Mouse (Mus musculus): ENCODE measurements around the gene Macf1. TPM values are rescaled to one million over a fixed set of nuclear protein-coding genes. Genes with fewer than 3 reads are reported as not detected.

Macf1 gene
- polyA plus RNA-seq, 1 experiment from 2014 or later = 47.1 TPM

DNA sequence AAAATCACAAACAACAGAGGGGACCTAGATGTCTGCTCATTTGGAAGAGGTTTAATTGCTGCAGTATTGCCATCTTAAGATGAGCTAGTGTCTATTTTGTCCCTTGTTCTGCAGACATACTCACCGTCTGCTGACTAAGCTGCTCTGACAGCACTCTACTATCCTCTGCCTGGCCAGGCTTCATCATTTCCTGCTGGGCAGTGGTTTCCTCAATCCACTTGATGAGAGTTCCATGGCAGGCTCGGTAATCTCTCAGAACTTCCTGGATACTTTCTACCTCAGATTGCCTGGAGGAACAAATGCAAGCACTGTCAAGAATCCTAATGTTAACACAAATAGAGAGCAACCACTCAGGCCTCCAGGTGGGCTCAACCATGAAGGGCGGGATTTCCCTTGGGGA lies 195.1 kb downstream of the Macf1 start:
- ATAC-seq (replicated peaks; ENCODE audit: extremely low read depth, insufficient read depth, low FRiP score) = no peak
- H3K36me3 ChIP-seq (ENCODE audit: control insufficient read depth, insufficient read depth) = peaks cover 57% of the 10 kb centered on the region
- H3K4me2 ChIP-seq (ENCODE audit: low read depth, low read length) = no peak overlapping the region
- no peak overlapping the region for H3K4me3 ChIP-seq (ENCODE audit: low read length)
- H3K27ac ChIP-seq (ENCODE audit: low read length) = no peak overlapping the region
- no peak overlapping the region for H3K9ac ChIP-seq (ENCODE audit: low read length)
- WGBS = 63% methylated on average over 3 of the region's 3 CpGs
- no peaks in the 10 kb centered on the region for H3K9me3 ChIP-seq (replicated peaks; ENCODE audit: control insufficient read depth, low read length)
- H3K27me3 ChIP-seq (ENCODE audit: control insufficient read depth, insufficient read depth, low read length) = no peaks in the 10 kb centered on the region
- no peaks in the 10 kb centered on the region for H3K4me1 ChIP-seq (ENCODE audit: control insufficient read depth, insufficient read depth, low read length)

DNA sequence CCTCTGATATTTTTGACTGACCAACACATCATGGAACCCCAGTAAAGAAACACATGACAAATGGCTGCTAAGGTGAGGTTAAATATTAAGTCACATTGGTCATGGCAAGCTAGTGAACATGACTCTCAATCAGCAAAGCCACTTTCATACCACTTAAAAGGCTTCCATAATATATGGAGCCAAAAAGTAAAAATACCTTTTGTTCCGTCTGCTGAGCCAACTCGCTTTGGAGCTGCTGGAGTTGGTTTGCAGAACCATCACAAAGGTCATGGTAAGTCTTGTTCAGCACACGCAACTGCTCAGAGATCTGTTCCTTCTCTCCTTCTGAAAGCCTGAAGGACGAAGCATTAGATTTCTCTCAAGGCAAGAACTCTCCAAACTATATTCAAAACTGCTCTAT lies 204.2 kb downstream of the Macf1 start:
- ATAC-seq (replicated peaks; ENCODE audit: extremely low read depth, insufficient read depth, low FRiP score) = no peak
- Histone ChIP-seq H3K36me3 (ENCODE audit: control insufficient read depth, insufficient read depth) (peaks cover 47% of the 10 kb centered on the region), H3K9ac (ENCODE audit: low read length) (no peak overlapping the region), H3K27me3 (ENCODE audit: control insufficient read depth, insufficient read depth, low read length) (no peaks in the 10 kb centered on the region), H3K4me2 (ENCODE audit: low read depth, low read length) (no peak overlapping the region), H3K4me3 (ENCODE audit: low read length) (no peak overlapping the region), H3K4me1 (ENCODE audit: control insufficient read depth, insufficient read depth, low read length) (no peaks in the 10 kb centered on the region; the same call in 1 of the 2 replicates), H3K27ac (ENCODE audit: low read length) (no peak overlapping the region), H3K9me3 (replicated peaks; ENCODE audit: control insufficient read depth, low read length) (no peaks in the 10 kb centered on the region)
- 90% methylated on average over 4 of the region's 4 CpGs for WGBS

DNA sequence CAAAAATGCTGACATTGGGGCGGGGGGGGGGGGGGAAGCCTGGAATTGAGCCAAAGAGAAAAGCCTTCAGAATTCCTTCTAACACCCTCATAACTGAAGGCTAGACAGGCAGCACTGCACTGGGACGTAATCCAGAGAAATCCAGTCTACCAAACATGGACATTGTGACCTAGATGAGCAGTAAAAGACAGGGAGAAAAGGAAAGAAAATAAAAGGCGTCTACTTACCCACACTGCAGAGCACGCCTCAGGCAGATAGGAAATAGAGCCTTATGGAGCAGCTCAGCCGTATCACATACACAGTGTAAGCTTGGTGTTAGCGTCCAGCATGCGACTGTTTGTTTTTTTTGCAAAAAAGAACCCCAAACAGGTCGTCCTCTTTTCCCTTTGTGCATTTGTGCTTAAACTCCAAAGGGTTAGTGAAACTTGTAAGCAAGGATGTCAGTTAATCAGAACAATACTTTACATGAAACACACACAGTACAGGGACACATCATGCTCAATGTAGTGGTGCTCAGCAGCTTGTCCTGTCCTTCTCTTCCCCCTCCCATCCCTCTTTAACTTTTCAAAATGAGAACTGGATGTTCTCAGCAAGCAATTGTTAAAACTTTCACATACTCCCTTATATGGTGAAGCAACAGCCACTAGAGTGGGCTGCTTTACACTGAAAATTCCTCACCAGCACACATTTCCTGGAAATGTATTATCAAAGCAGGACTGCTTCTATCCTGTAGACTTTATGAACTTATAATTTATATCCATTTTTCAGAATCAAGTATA lies 205.3 kb downstream of the Macf1 start:
- Histone ChIP-seq H3K27me3 (ENCODE audit: control insufficient read depth, insufficient read depth, low read length) (no peaks in the 10 kb centered on the region), H3K9me3 (replicated peaks; ENCODE audit: control insufficient read depth, low read length) (no peaks in the 10 kb centered on the region), H3K4me2 (ENCODE audit: low read depth, low read length) (no peak overlapping the region), H3K27ac (ENCODE audit: low read length) (peak overlapping the region; percentile 20; the same call in 1 of the 2 replicates), H3K4me1 (ENCODE audit: control insufficient read depth, insufficient read depth, low read length) (no peaks in the 10 kb centered on the region; the same call in 1 of the 2 replicates), H3K4me3 (ENCODE audit: low read length) (no peak overlapping the region), H3K9ac (ENCODE audit: low read length) (no peak overlapping the region), H3K36me3 (ENCODE audit: control insufficient read depth, insufficient read depth) (peaks cover 52% of the 10 kb centered on the region)
- no peak for ATAC-seq (replicated peaks; ENCODE audit: extremely low read depth, insufficient read depth, low FRiP score)
- 69% methylated on average over 8 of the region's 8 CpGs for WGBS

DNA sequence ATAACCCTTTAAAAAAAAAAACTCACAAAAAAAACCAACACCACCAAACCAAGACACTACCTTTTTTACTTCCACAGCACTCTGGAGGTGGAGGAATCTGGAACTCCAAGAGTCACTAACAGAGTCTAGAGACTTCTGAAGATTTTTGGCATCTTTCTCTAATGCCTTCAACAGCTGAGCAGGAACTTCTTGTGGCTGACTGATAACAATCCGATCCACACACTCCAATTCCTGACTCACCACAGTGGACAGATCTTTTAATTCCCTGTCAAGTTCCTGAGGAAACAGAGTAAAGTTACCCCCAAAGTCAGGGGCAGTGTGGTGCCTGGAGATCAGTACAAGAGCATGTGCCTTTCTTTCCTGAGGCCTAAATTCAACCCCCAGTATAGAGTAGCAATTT lies 218.4 kb downstream of the Macf1 start:
- WGBS = 32% methylated on average over 1 of the region's 1 CpGs
- peaks cover 5% of the 10 kb centered on the region for H3K4me1 ChIP-seq (ENCODE audit: control insufficient read depth, insufficient read depth, low read length)
- no peaks in the 10 kb centered on the region for H3K27me3 ChIP-seq (ENCODE audit: control insufficient read depth, insufficient read depth, low read length)
- H3K36me3 ChIP-seq (ENCODE audit: control insufficient read depth, insufficient read depth) = peaks cover 39% of the 10 kb centered on the region
- no peak overlapping the region for H3K27ac ChIP-seq (ENCODE audit: low read length)
- no peak overlapping the region for H3K9ac ChIP-seq (ENCODE audit: low read length)
- no peak overlapping the region for H3K4me3 ChIP-seq (ENCODE audit: low read length)
- no peak for ATAC-seq (replicated peaks; ENCODE audit: extremely low read depth, insufficient read depth, low FRiP score)
- H3K4me2 ChIP-seq (ENCODE audit: low read depth, low read length) = no peak overlapping the region
- H3K9me3 ChIP-seq (replicated peaks; ENCODE audit: control insufficient read depth, low read length) = no peaks in the 10 kb centered on the region

DNA sequence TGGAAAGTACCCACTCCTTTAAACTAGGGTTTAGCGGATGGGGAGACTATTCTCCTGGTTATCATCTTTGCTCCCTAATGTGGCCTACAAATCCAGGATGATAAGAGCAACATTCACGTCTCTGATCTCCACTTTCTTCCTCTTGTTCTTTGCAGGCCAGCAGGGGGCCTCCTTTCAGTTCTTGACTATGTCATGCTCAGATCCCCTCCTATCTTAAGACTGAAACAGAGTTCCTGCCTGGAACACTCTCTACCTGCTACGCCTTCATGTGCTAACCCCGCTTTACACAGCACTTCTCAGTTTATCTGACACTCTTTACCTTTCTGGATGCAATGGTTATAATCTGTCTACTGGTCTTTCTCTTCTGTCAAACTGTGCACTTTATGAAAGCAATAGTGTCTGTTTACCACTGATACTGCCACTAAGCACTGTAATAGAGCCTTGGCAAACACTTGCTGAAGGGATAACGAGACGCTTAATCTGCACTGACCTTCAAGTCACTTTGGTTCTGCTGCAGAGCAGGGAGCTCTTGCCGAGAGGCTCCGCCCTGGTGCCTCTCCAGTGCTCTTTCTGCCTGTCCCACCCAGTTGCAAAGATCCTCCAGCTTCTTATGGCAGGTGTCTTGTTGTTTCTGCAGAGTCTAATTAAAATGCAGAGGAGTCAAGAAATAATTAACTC lies 223.4 kb downstream of the Macf1 start:
- Histone ChIP-seq H3K27me3 (ENCODE audit: control insufficient read depth, insufficient read depth, low read length) (no peaks in the 10 kb centered on the region), H3K27ac (ENCODE audit: low read length) (peak overlapping the region; percentile 80)

DNA sequence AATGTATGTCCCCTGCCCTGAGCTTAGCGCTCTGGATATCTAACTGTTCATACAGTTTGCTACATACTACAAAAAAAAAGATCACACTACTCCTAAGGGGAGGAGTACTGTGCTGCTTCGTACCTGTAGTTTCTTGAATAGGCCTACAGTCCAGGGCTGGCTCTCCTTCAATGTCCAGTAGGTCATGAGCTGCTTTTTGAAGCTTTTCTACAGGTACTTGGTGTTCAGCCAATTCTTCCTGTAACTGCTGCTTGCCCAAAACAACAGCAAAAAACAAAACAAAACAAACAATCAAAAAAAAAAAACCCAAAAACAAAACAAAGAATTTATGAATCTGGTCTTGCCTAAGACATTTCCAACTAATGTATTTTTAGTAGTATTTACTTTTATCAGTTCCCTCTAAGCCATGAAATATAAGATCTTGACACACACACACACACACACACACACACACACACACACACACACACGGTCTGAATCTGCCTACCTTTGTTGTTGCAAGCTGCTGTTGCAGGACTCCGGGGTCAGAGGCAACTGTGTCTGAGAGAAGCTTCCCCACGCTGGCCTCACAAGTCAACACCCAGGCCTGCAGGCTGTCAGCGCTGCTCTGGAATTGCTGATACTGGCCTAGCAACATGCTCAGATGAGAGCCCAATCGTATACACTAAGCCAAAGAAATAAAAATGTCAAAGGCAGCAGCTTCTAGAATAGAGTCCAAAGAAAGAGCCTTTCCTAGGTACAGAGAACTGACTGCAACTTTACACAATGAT lies 229.1 kb downstream of the Macf1 start:
- H3K4me1 ChIP-seq (ENCODE audit: control insufficient read depth, insufficient read depth, low read length) = peaks cover 25% of the 10 kb centered on the region
- H3K4me2 ChIP-seq (ENCODE audit: low read depth, low read length) = no peak overlapping the region; the same call in 1 of the 2 replicates
- no peaks in the 10 kb centered on the region for H3K27me3 ChIP-seq (ENCODE audit: control insufficient read depth, insufficient read depth, low read length)
- peak; percentile 91 for ATAC-seq (replicated peaks; ENCODE audit: extremely low read depth, insufficient read depth, low FRiP score)
- 42% methylated on average over 7 of the region's 7 CpGs for WGBS
- peaks cover 61% of the 10 kb centered on the region for H3K36me3 ChIP-seq (ENCODE audit: control insufficient read depth, insufficient read depth)
- no peak overlapping the region for H3K4me3 ChIP-seq (ENCODE audit: low read length)
- no peaks in the 10 kb centered on the region for H3K9me3 ChIP-seq (replicated peaks; ENCODE audit: control insufficient read depth, low read length)
- peak overlapping the region; percentile 88 for H3K27ac ChIP-seq (ENCODE audit: low read length)
- H3K9ac ChIP-seq (ENCODE audit: low read length) = peak overlapping the region; percentile 29; the same call in 1 of the 2 replicates

More for the DNA sequence above, 223.4 kb downstream of the Macf1 start:
- Histone ChIP-seq H3K4me2 (ENCODE audit: low read depth, low read length) (no peak overlapping the region), H3K36me3 (ENCODE audit: control insufficient read depth, insufficient read depth) (peaks cover 50% of the 10 kb centered on the region), H3K4me1 (ENCODE audit: control insufficient read depth, insufficient read depth, low read length) (peaks cover 19% of the 10 kb centered on the region), H3K4me3 (ENCODE audit: low read length) (no peak overlapping the region), H3K9me3 (replicated peaks; ENCODE audit: control insufficient read depth, low read length) (no peaks in the 10 kb centered on the region), H3K9ac (ENCODE audit: low read length) (no peak overlapping the region)
- 40% methylated on average over 8 of the region's 8 CpGs for WGBS
- ATAC-seq (replicated peaks; ENCODE audit: extremely low read depth, insufficient read depth, low FRiP score) = peak; percentile 83

DNA sequence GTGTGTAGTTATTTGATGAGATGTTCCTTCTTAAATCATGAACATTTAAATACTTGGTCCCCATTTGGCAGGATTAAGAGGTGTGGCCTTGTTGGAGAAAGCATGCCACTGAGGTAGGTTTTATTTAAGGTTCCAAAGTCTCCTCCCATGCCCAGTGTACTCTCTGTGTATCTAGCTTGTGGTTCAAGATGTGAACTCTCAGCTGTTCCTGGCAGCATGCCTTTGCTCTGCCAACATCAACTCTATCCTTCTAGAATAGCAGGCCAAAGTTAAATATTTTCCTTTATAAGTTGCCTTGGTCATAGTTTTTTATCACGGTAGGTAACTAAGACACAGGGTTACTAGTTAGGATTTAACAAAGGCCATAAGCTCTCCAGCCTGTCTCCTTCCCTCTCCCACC lies 230.4 kb downstream of the Macf1 start:
- H3K4me1 ChIP-seq (ENCODE audit: control insufficient read depth, insufficient read depth, low read length) = peaks cover 21% of the 10 kb centered on the region
- peaks cover 64% of the 10 kb centered on the region for H3K36me3 ChIP-seq (ENCODE audit: control insufficient read depth, insufficient read depth)
- H3K27me3 ChIP-seq (ENCODE audit: control insufficient read depth, insufficient read depth, low read length) = no peaks in the 10 kb centered on the region
- WGBS = 79% methylated on average over 1 of the region's 1 CpGs
- H3K4me3 ChIP-seq (ENCODE audit: low read length) = no peak overlapping the region
- H3K9me3 ChIP-seq (replicated peaks; ENCODE audit: control insufficient read depth, low read length) = no peaks in the 10 kb centered on the region
- H3K4me2 ChIP-seq (ENCODE audit: low read depth, low read length) = no peak overlapping the region
- no peak for ATAC-seq (replicated peaks; ENCODE audit: extremely low read depth, insufficient read depth, low FRiP score)
- no peak overlapping the region for H3K27ac ChIP-seq (ENCODE audit: low read length)
- H3K9ac ChIP-seq (ENCODE audit: low read length) = no peak overlapping the region

DNA sequence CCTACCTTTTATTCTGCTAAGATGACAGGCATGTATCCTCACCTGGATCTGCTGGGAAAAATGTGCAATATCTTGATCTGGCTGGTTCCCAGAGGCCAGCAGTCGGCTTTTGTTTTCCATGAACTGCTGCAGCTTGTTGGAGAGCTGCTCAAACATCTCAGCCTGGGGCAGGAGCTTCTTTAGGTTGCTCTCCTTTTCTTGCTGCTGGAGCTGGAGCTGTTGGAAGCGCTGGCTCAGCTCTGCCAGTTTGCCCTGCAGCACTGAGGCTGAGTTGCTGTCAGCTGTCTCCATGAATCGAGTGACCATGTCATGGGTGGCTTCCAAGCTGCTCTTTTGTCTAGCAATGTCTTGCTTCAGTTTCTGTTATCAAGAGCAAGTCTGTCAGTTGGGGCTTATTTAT lies 232.2 kb downstream of the Macf1 start:
- Histone ChIP-seq H3K9me3 (replicated peaks; ENCODE audit: control insufficient read depth, low read length) (no peaks in the 10 kb centered on the region), H3K9ac (ENCODE audit: low read length) (no peak overlapping the region), H3K27ac (ENCODE audit: low read length) (no peak overlapping the region), H3K27me3 (ENCODE audit: control insufficient read depth, insufficient read depth, low read length) (no peaks in the 10 kb centered on the region), H3K4me1 (ENCODE audit: control insufficient read depth, insufficient read depth, low read length) (peaks cover 29% of the 10 kb centered on the region), H3K4me2 (ENCODE audit: low read depth, low read length) (no peak overlapping the region), H3K36me3 (ENCODE audit: control insufficient read depth, insufficient read depth) (peaks cover 70% of the 10 kb centered on the region), H3K4me3 (ENCODE audit: low read length) (no peak overlapping the region)
- 66% methylated on average over 3 of the region's 3 CpGs for WGBS
- no peak for ATAC-seq (replicated peaks; ENCODE audit: extremely low read depth, insufficient read depth, low FRiP score)

DNA sequence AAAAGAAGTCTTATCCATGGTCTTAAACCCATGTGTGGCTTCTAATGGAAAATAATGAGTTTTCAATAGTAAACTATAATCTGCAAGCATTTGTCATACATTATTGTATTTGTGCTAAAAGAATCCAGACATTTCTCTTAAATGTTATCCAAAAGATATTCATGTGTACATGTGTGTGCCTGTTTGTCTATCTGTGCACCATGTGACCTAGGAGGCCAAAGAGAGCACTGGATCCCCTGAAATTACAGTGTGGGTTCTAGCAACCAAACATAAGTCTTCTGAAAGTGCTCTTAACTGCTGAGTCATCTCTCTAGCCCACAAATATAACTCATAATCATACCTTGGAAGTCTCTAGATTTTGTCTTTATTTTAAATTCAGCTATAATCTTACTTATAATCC lies 234.9 kb downstream of the Macf1 start:
- no peak for ATAC-seq (replicated peaks; ENCODE audit: extremely low read depth, insufficient read depth, low FRiP score)

More for the DNA sequence above, 234.9 kb downstream of the Macf1 start:
- peaks cover 62% of the 10 kb centered on the region for H3K36me3 ChIP-seq (ENCODE audit: control insufficient read depth, insufficient read depth)
- H3K27me3 ChIP-seq (ENCODE audit: control insufficient read depth, insufficient read depth, low read length) = no peaks in the 10 kb centered on the region
- H3K9ac ChIP-seq (ENCODE audit: low read length) = no peak overlapping the region
- no peaks in the 10 kb centered on the region for H3K9me3 ChIP-seq (replicated peaks; ENCODE audit: control insufficient read depth, low read length)
- peaks cover 16% of the 10 kb centered on the region for H3K4me1 ChIP-seq (ENCODE audit: control insufficient read depth, insufficient read depth, low read length)
- no peak overlapping the region for H3K27ac ChIP-seq (ENCODE audit: low read length)
- H3K4me2 ChIP-seq (ENCODE audit: low read depth, low read length) = no peak overlapping the region
- no peak overlapping the region for H3K4me3 ChIP-seq (ENCODE audit: low read length)

Data from heart, embryonic 16.5 days (tissue).